Mouse (Mus musculus) frontal cortex, postnatal 14 days (tissue): Measurements from ENCODE around the gene Ppa2.

Source experiments
- DNase-seq, 2 experiments: peaks; one replicate each; pipeline ENCODE4 v3.0.0; 2022; ENCODE audit warnings: low spot score in 2 of 2

The Ppa2 gene

GRCm38 (mm10) chr3:133389803-133390387, 80.0 kb downstream of the Ppa2 start:
- no peak for DNase-seq

GRCm38 (mm10) chr3:133394531-133394930, 84.6 kb downstream of the Ppa2 start:
- no peak for DNase-seq

- DNase-seq: no peak
Observed at GRCm38 (mm10) chr3:133403849-133404248, 93.9 kb downstream of the Ppa2 start.

- DNase-seq: no peak
Observed at GRCm38 (mm10) chr3:133405636-133406035, 95.7 kb downstream of the Ppa2 start.

- no peak for DNase-seq
Observed at GRCm38 (mm10) chr3:133406248-133406647, 96.3 kb downstream of the Ppa2 start.

GRCm38 (mm10) chr3:133411123-133411675, 101.3 kb downstream of the Ppa2 start:
- no peak for DNase-seq

- DNase-seq: no peak
Observed at GRCm38 (mm10) chr3:133411768-133412167, 101.9 kb downstream of the Ppa2 start.

- DNase-seq: no peak
Observed at GRCm38 (mm10) chr3:133414747-133415146, 104.8 kb downstream of the Ppa2 start.

GRCm38 (mm10) chr3:133423073-133423472, 113.2 kb downstream of the Ppa2 start:
- DNase-seq: no peak
